Mouse (Mus musculus): ENCODE results near the gene Evi5. TPM values are rescaled to one million over a fixed set of nuclear protein-coding genes. Genes with fewer than 3 reads are reported as not detected.

Evi5 gene
- polyA plus RNA-seq, 1 experiment from 2014 or later = 85.2 TPM

- Histone ChIP-seq H3K4me1 (no peaks in the 10 kb centered on the region), H3K4me2 (replicated peaks) (no peak overlapping the region), H3K36me3 (no peaks in the 10 kb centered on the region), H3K27ac (no peak overlapping the region), H3K27me3 (no peaks in the 10 kb centered on the region), H3K9ac (no peak overlapping the region), H3K4me3 (no peak overlapping the region), H3K9me3 (no peaks in the 10 kb centered on the region)
- 72% methylated on average over 3 of the region's 3 CpGs for WGBS
- ATAC-seq (ENCODE audit: insufficient number of reproducible peaks, insufficient read depth, low FRiP score, low TSS enrichment) = no peak
These were observed 179.9 kb downstream of the Evi5 start for GRCm38 (mm10) chr5:107695019-107695418.

Other genes with a start within 250 kb of the Evi5 start
- 0.08 TPM in 1 of 2 replicates, not detected in the other for gene Gfi1, start 149.1 kb downstream of the Evi5 start, polyA plus RNA-seq (2016; fragmentation: Nextera tagmentation; extraction: Ambion mirVana)
- gene Ube2d2b, start 45.0 kb downstream of the Evi5 start, polyA plus RNA-seq (2016; fragmentation: Nextera tagmentation; extraction: Ambion mirVana) = 0.35 and 0.43 TPM in 2 replicates
- 70.5 and 71.9 TPM in 2 replicates for gene Rpl5, start 25.4 kb upstream of the Evi5 start, polyA plus RNA-seq (2016; fragmentation: Nextera tagmentation; extraction: Ambion mirVana)
- gene Fam69a, start 112.0 kb upstream of the Evi5 start, polyA plus RNA-seq (2016; fragmentation: Nextera tagmentation; extraction: Ambion mirVana) = 24.8 and 26.4 TPM in 2 replicates
- gene Mtf2, start 190.6 kb upstream of the Evi5 start, polyA plus RNA-seq (2016; fragmentation: Nextera tagmentation; extraction: Ambion mirVana) = 135 and 142 TPM in 2 replicates

All from embryonic facial prominence, embryonic 12.5 days (tissue).